Mouse (Mus musculus): Measurements from ENCODE around the gene Grid1. TPM values are rescaled to one million over a fixed set of nuclear protein-coding genes. Genes with fewer than 3 reads are reported as not detected.

Grid1 gene
- polyA plus RNA-seq, 1 experiment = 0.19 TPM

- DNase-seq = no peak
Measured at GRCm38 (mm10) chr14:35502324-35502723, 682.4 kb downstream of the Grid1 start.

GRCm38 (mm10) chr14:35519402-35519801 lies 699.5 kb downstream of the Grid1 start:
- Histone ChIP-seq H3K4me3 (ENCODE audit: control insufficient read depth, insufficient read depth, low read length) (no peak overlapping the region), H3K27me3 (ENCODE audit: control insufficient read depth, insufficient read depth, low read length) (no peaks in the 10 kb centered on the region), H3K36me3 (ENCODE audit: control insufficient read depth, insufficient read depth, low read length) (no peaks in the 10 kb centered on the region), H3K4me1 (replicated peaks; ENCODE audit: control insufficient read depth, insufficient read depth, low read length) (no peaks in the 10 kb centered on the region), H3K27ac (ENCODE audit: control insufficient read depth, insufficient read depth, low read length) (no peak overlapping the region)
- no peak for TF ChIP-seq POLR2A (IDR thresholded peaks at IDR 0.05; ENCODE audit: control insufficient read depth, extremely low read depth, insufficient read depth, low read length, poor library complexity)
- TF ChIP-seq CTCF (IDR thresholded peaks at IDR 0.05; ENCODE audit: borderline replicate concordance, control insufficient read depth, extremely low read depth, insufficient read depth, low read length, poor library complexity) = no peak
- no peak for DNase-seq

More at GRCm38 (mm10) chr14:35502324-35502723, 682.4 kb downstream of the Grid1 start:
- 69% methylated on average over 5 of the region's 5 CpGs for WGBS
- no peaks in the 10 kb centered on the region for H3K36me3 ChIP-seq (ENCODE audit: control insufficient read depth, insufficient read depth, low read length)
- H3K27me3 ChIP-seq (ENCODE audit: control insufficient read depth, insufficient read depth, low read length) = no peaks in the 10 kb centered on the region
- H3K4me3 ChIP-seq (ENCODE audit: control insufficient read depth, insufficient read depth, low read length) = no peak overlapping the region
- no peak for TF ChIP-seq CTCF (IDR thresholded peaks at IDR 0.05; ENCODE audit: borderline replicate concordance, control insufficient read depth, extremely low read depth, insufficient read depth, low read length, poor library complexity)
- H3K27ac ChIP-seq (ENCODE audit: control insufficient read depth, insufficient read depth, low read length) = no peak overlapping the region
- H3K4me1 ChIP-seq (replicated peaks; ENCODE audit: control insufficient read depth, insufficient read depth, low read length) = no peaks in the 10 kb centered on the region

GRCm38 (mm10) chr14:35538835-35539234 lies 718.9 kb downstream of the Grid1 start:
- Histone ChIP-seq H3K4me3 (ENCODE audit: control insufficient read depth, insufficient read depth, low read length) (no peak overlapping the region), H3K4me1 (replicated peaks; ENCODE audit: control insufficient read depth, insufficient read depth, low read length) (no peaks in the 10 kb centered on the region), H3K27me3 (ENCODE audit: control insufficient read depth, insufficient read depth, low read length) (no peaks in the 10 kb centered on the region), H3K36me3 (ENCODE audit: control insufficient read depth, insufficient read depth, low read length) (no peaks in the 10 kb centered on the region), H3K27ac (ENCODE audit: control insufficient read depth, insufficient read depth, low read length) (no peak overlapping the region)
- TF ChIP-seq CTCF (IDR thresholded peaks at IDR 0.05; ENCODE audit: borderline replicate concordance, control insufficient read depth, extremely low read depth, insufficient read depth, low read length, poor library complexity) = no peak
- TF ChIP-seq POLR2A (IDR thresholded peaks at IDR 0.05; ENCODE audit: control insufficient read depth, extremely low read depth, insufficient read depth, low read length, poor library complexity) = no peak
- no peak for DNase-seq
- WGBS = 91% methylated on average over 3 of the region's 3 CpGs

GRCm38 (mm10) chr14:35541254-35541991 lies 721.5 kb downstream of the Grid1 start:
- TF ChIP-seq POLR2A (IDR thresholded peaks at IDR 0.05; ENCODE audit: control insufficient read depth, extremely low read depth, insufficient read depth, low read length, poor library complexity) (no peak), CTCF (IDR thresholded peaks at IDR 0.05; ENCODE audit: borderline replicate concordance, control insufficient read depth, extremely low read depth, insufficient read depth, low read length, poor library complexity) (no peak)
- DNase-seq = no peak
- Histone ChIP-seq H3K4me1 (replicated peaks; ENCODE audit: control insufficient read depth, insufficient read depth, low read length) (no peaks in the 10 kb centered on the region), H3K27ac (ENCODE audit: control insufficient read depth, insufficient read depth, low read length) (no peak overlapping the region), H3K27me3 (ENCODE audit: control insufficient read depth, insufficient read depth, low read length) (no peaks in the 10 kb centered on the region), H3K36me3 (ENCODE audit: control insufficient read depth, insufficient read depth, low read length) (no peaks in the 10 kb centered on the region), H3K4me3 (ENCODE audit: control insufficient read depth, insufficient read depth, low read length) (no peak overlapping the region)
- 86% methylated on average over 4 of the region's 4 CpGs for WGBS

GRCm38 (mm10) chr14:35541992-35542380 lies 722.1 kb downstream of the Grid1 start:
- H3K27me3 ChIP-seq (ENCODE audit: control insufficient read depth, insufficient read depth, low read length) = no peaks in the 10 kb centered on the region
- WGBS = 79% methylated on average over 1 of the region's 1 CpGs
- no peak for DNase-seq
- H3K27ac ChIP-seq (ENCODE audit: control insufficient read depth, insufficient read depth, low read length) = no peak overlapping the region
- H3K4me3 ChIP-seq (ENCODE audit: control insufficient read depth, insufficient read depth, low read length) = no peak overlapping the region
- H3K36me3 ChIP-seq (ENCODE audit: control insufficient read depth, insufficient read depth, low read length) = no peaks in the 10 kb centered on the region
- H3K4me1 ChIP-seq (replicated peaks; ENCODE audit: control insufficient read depth, insufficient read depth, low read length) = no peaks in the 10 kb centered on the region
- TF ChIP-seq CTCF (IDR thresholded peaks at IDR 0.05; ENCODE audit: borderline replicate concordance, control insufficient read depth, extremely low read depth, insufficient read depth, low read length, poor library complexity) = no peak
- no peak for TF ChIP-seq POLR2A (IDR thresholded peaks at IDR 0.05; ENCODE audit: control insufficient read depth, extremely low read depth, insufficient read depth, low read length, poor library complexity)

- 90% methylated on average over 3 of the region's 3 CpGs for WGBS
- H3K4me1 ChIP-seq (replicated peaks; ENCODE audit: control insufficient read depth, insufficient read depth, low read length) = no peaks in the 10 kb centered on the region
- H3K27me3 ChIP-seq (ENCODE audit: control insufficient read depth, insufficient read depth, low read length) = no peaks in the 10 kb centered on the region
- no peak overlapping the region for H3K27ac ChIP-seq (ENCODE audit: control insufficient read depth, insufficient read depth, low read length)
- no peak overlapping the region for H3K4me3 ChIP-seq (ENCODE audit: control insufficient read depth, insufficient read depth, low read length)
- H3K36me3 ChIP-seq (ENCODE audit: control insufficient read depth, insufficient read depth, low read length) = no peaks in the 10 kb centered on the region
- no peak for DNase-seq
- TF ChIP-seq POLR2A (IDR thresholded peaks at IDR 0.05; ENCODE audit: control insufficient read depth, extremely low read depth, insufficient read depth, low read length, poor library complexity) (no peak), CTCF (IDR thresholded peaks at IDR 0.05; ENCODE audit: borderline replicate concordance, control insufficient read depth, extremely low read depth, insufficient read depth, low read length, poor library complexity) (no peak)
Measured at GRCm38 (mm10) chr14:35554288-35554687, 734.4 kb downstream of the Grid1 start.
